Mouse (Mus musculus): ENCODE measurements at regions not wholly inside any gene's neighbourhood (a gene's known extent, or its start where the extent isn't known, plus 50 kb on each side); places are given as distances from the start of the nearest gene placed in this dataset.

DNA sequence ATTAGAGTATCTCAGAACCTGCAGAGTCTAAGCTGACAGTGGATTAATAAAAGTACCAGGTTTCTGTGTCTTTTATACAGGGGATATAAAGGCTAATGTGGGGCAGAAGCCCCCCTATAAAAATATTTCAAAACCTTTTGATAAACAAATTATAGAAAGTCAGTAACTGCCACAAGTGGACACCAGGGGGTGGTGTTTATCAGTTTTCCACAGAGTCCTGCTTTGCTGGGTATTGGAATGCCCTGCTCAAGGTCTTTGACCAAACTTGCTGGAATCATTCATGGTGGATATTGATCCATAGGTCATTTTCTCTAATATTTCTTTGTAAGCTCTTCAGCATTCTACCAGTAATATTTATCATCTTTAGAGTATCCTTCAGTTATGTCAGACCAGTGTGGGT, 51.4 kb downstream of the Scgb1b24 start:
- peak; percentile 17 for DNase-seq (ENCODE audit: low read depth, low spot score)
- H3K27me3 ChIP-seq (ENCODE audit: control insufficient read depth, insufficient read depth, low read length, poor library complexity, severe bottlenecking): no peaks in the 10 kb centered on the region
- H3K36me3 ChIP-seq (ENCODE audit: control insufficient read depth, insufficient read depth, low read length, poor library complexity, severe bottlenecking): no peaks in the 10 kb centered on the region
